Mouse (Mus musculus): ENCODE results near the gene Arhgap30. TPM values are rescaled to one million over a fixed set of nuclear protein-coding genes. Genes with fewer than 3 reads are reported as not detected.

Gene Arhgap30
- polyA plus RNA-seq, 1 experiment from 2014 or later = 2.9 TPM

GRCm38 (mm10) chr1:171358421-171358820 is 30.3 kb upstream of the Arhgap30 start:
- Histone ChIP-seq H3K4me1 (peaks cover 4% of the 10 kb centered on the region; the same call in 1 of the 2 replicates), H3K27ac (no peak overlapping the region), H3K9ac (no peak overlapping the region), H3K4me2 (no peak overlapping the region), H3K36me3 (peaks cover 16% of the 10 kb centered on the region), H3K27me3 (replicated peaks) (no peaks in the 10 kb centered on the region), H3K9me3 (no peaks in the 10 kb centered on the region), H3K4me3 (replicated peaks) (no peak overlapping the region)
- ATAC-seq (ENCODE audit: insufficient read depth, low FRiP score, low read depth) = no peak
- WGBS = 69% methylated on average over 4 of the region's 4 CpGs

GRCm38 (mm10) chr1:171360253-171360652 is 28.5 kb upstream of the Arhgap30 start:
- peaks cover 16% of the 10 kb centered on the region for H3K36me3 ChIP-seq
- H3K9ac ChIP-seq = peak overlapping the region; percentile 10; the same call in 1 of the 2 replicates
- H3K4me3 ChIP-seq (replicated peaks) = peak overlapping the region; percentile 51
- peak overlapping the region; percentile 75 for H3K4me2 ChIP-seq
- no peak overlapping the region; the same call in 1 of the 2 replicates for H3K27ac ChIP-seq
- H3K9me3 ChIP-seq = no peaks in the 10 kb centered on the region
- WGBS = 4% methylated on average over 26 of the region's 26 CpGs
- peaks cover 4% of the 10 kb centered on the region; the same call in 1 of the 2 replicates for H3K4me1 ChIP-seq
- H3K27me3 ChIP-seq (replicated peaks) = no peaks in the 10 kb centered on the region
- ATAC-seq (ENCODE audit: insufficient read depth, low FRiP score, low read depth) = peak; percentile 28; the same call in 1 of the 2 replicates

GRCm38 (mm10) chr1:171360656-171361055 is 28.1 kb upstream of the Arhgap30 start, which contains the start of gene Klhdc9:
Gene Klhdc9 (minus strand): TSS chr1:171360798.
- H3K4me2 ChIP-seq = peak within 1 kb of the TSS; percentile 75
- H3K4me1 ChIP-seq = peaks cover 4% of the 10 kb centered on the region; the same call in 1 of the 2 replicates
- ATAC-seq (ENCODE audit: insufficient read depth, low FRiP score, low read depth) = peak; percentile 86
- H3K36me3 ChIP-seq = peaks cover 16% of the 10 kb centered on the region
- WGBS = 1% methylated on average over 21 of the region's 21 CpGs
- H3K4me3 ChIP-seq (replicated peaks) = peak within 1 kb of the TSS; percentile 51
- peak within 1 kb of the TSS; percentile 52 for H3K27ac ChIP-seq
- no peaks in the 10 kb centered on the region for H3K27me3 ChIP-seq (replicated peaks)
- no peaks in the 10 kb centered on the region for H3K9me3 ChIP-seq
- H3K9ac ChIP-seq = peak within 1 kb of the TSS; percentile 10; the same call in 1 of the 2 replicates

- ATAC-seq (ENCODE audit: insufficient read depth, low FRiP score, low read depth) = peak; percentile 40; the same call in 1 of the 2 replicates
- peak overlapping the region; percentile 52; the same call in 1 of the 2 replicates for H3K27ac ChIP-seq
- peak overlapping the region; percentile 10; the same call in 1 of the 2 replicates for H3K9ac ChIP-seq
- H3K4me2 ChIP-seq = peak overlapping the region; percentile 75
- H3K4me1 ChIP-seq = peaks cover 4% of the 10 kb centered on the region; the same call in 1 of the 2 replicates
- peak overlapping the region; percentile 51 for H3K4me3 ChIP-seq (replicated peaks)
- no peaks in the 10 kb centered on the region for H3K27me3 ChIP-seq (replicated peaks)
- peaks cover 15% of the 10 kb centered on the region for H3K36me3 ChIP-seq
- 29% methylated on average over 16 of the region's 16 CpGs for WGBS
- H3K9me3 ChIP-seq = no peaks in the 10 kb centered on the region
Observed at GRCm38 (mm10) chr1:171361106-171362103, 27.3 kb upstream of the Arhgap30 start.

DNA sequence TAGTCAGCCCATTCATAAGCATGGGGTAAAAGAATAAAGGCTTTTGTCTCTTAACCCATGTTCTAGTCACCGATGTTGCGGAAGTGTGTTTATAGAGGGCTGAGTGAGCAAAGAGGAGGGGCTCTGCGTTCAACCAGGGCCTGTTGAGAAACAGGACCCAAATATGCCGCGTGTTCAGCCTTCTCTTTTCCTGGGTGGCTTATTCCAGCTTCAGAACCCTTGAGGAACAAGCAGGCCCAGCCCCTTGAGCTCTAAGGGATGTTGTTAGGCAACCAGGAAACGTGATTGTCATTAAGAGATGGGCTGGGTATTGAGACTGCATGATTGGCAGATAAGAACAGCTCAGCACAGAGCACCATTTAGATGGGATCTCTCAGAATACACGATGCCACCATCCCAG is 22.8 kb upstream of the Arhgap30 start:
- H3K9me3 ChIP-seq = no peaks in the 10 kb centered on the region
- no peaks in the 10 kb centered on the region for H3K27me3 ChIP-seq (replicated peaks)
- no peaks in the 10 kb centered on the region for H3K36me3 ChIP-seq
- no peak overlapping the region for H3K9ac ChIP-seq
- peaks cover 4% of the 10 kb centered on the region; the same call in 1 of the 2 replicates for H3K4me1 ChIP-seq
- no peak overlapping the region for H3K4me3 ChIP-seq (replicated peaks)
- H3K27ac ChIP-seq = no peak overlapping the region; the same call in 1 of the 2 replicates
- 52% methylated on average over 7 of the region's 7 CpGs for WGBS
- ATAC-seq (ENCODE audit: insufficient read depth, low FRiP score, low read depth) = no peak
- H3K4me2 ChIP-seq = no peak overlapping the region

DNA sequence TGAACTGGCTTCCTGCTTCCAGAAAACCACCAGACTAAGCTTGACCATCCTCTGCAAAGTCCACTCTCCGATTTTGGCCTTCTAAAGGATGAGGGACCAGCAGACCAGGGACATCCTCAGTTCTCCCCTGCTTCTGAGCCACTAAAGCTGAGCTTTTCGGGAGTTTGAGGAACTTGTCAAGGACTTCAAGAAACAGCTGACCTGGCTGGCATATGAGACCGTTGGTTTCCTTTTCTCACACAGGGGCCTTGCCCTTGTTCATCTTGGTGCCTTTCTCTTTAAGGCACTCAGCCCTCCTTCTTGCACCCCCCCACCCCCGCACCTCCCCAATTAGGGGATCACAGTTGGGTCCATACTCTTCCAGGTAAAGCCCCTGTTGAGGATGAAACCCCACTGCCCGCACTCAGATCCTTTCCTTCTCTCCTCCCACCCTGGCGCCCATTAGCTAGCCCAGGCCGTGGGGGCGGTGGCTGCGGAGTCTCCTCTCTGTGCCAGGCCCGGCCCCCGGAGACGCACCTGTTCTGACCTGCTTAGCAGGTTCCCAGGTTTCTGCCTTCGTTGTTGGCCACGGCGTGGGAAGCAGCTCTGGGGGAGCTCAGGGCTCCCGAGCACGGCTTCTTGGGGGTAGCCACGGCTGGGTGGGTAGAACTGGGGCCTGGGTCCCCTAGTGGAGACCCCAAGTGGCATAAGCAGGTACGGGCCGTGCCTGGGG is 18.8 kb upstream of the Arhgap30 start, which contains the start of gene Nectin4:
Gene Nectin4 (plus strand): TSS at position 255 of the 712 bp plus-strand sequence.
- no peaks in the 10 kb centered on the region for H3K36me3 ChIP-seq
- no peaks in the 10 kb centered on the region for H3K27me3 ChIP-seq (replicated peaks)
- peak; percentile 78 for ATAC-seq (ENCODE audit: insufficient read depth, low FRiP score, low read depth)
- H3K9ac ChIP-seq = 0 out of 2 replicates have a peak within 1 kb of the TSS, but pooled peaks have one; percentile 17
- H3K4me2 ChIP-seq = peak within 1 kb of the TSS; percentile 45
- peak within 1 kb of the TSS; percentile 75 for H3K27ac ChIP-seq
- peaks cover 8% of the 10 kb centered on the region for H3K4me1 ChIP-seq
- peak within 1 kb of the TSS; percentile 35 for H3K4me3 ChIP-seq (replicated peaks)
- 35% methylated on average over 20 of the region's 20 CpGs for WGBS
- H3K9me3 ChIP-seq = no peaks in the 10 kb centered on the region

- H3K4me2 ChIP-seq = peak overlapping the region; percentile 17; the same call in 1 of the 2 replicates
- no peak for ATAC-seq (ENCODE audit: insufficient read depth, low FRiP score, low read depth)
- no peak overlapping the region for H3K9ac ChIP-seq
- H3K27me3 ChIP-seq (replicated peaks) = no peaks in the 10 kb centered on the region
- 71% methylated on average over 3 of the region's 3 CpGs for WGBS
- peaks cover 14% of the 10 kb centered on the region for H3K4me1 ChIP-seq
- H3K27ac ChIP-seq = no peak overlapping the region
- H3K4me3 ChIP-seq (replicated peaks) = no peak overlapping the region; the same call in 1 of the 2 replicates
- H3K36me3 ChIP-seq = no peaks in the 10 kb centered on the region
- no peaks in the 10 kb centered on the region for H3K9me3 ChIP-seq
Observed at GRCm38 (mm10) chr1:171372880-171373279, 15.9 kb upstream of the Arhgap30 start.

DNA sequence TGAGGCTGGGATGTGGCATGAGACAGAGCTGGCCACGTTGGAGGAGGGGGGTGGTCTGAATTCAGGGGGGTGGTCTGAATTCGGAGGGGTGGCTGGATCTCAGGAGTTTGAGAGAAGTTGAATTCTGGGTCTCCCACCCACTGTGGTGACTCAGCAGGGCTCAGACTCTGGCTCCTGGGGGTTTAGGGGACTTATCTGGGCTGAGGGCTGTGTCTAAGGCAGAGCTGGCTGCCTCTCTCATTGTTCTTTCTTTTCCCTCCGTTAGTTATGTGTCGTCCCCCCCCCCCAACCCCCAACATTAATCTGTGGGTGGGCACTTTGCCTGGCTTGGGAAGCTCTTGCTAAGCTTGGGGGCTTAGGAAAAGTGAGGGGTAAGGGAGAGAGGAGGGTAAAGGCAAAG is 14.8 kb upstream of the Arhgap30 start:
- Histone ChIP-seq H3K27me3 (replicated peaks) (no peaks in the 10 kb centered on the region), H3K4me1 (peaks cover 14% of the 10 kb centered on the region), H3K4me3 (replicated peaks) (no peak overlapping the region), H3K9ac (no peak overlapping the region), H3K4me2 (peak overlapping the region; percentile 21), H3K27ac (peak overlapping the region; percentile 55; the same call in 1 of the 2 replicates), H3K36me3 (no peaks in the 10 kb centered on the region), H3K9me3 (no peaks in the 10 kb centered on the region)
- no peak for ATAC-seq (ENCODE audit: insufficient read depth, low FRiP score, low read depth)
- WGBS = 13% methylated on average over 2 of the region's 4 CpGs

DNA sequence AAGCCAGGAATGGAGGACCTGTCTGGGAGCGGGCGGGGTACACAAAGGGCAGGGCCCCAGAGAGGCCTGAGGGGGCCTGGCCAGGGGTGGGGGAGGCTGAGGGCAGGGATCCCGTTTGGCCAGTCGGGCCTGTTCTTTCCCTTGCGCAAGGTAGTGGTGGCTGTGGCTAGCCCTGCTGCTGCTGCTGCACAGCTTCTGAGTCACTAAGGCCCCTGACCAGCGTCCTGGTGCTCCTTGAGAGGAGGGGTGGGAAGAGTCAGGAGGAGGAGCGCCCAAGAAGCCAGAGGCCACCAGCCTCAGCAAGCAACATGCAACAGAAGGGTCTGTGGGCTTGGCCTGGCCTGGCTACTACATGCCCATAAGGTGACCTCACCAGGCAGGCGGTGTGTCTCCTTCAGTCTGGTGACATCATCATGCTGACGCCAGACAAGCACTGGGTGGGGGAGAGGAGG is 13.1 kb upstream of the Arhgap30 start:
- Histone ChIP-seq H3K9ac (no peak overlapping the region), H3K4me3 (replicated peaks) (no peak overlapping the region)
- ATAC-seq (ENCODE audit: insufficient read depth, low FRiP score, low read depth) = peak; percentile 86

DNA sequence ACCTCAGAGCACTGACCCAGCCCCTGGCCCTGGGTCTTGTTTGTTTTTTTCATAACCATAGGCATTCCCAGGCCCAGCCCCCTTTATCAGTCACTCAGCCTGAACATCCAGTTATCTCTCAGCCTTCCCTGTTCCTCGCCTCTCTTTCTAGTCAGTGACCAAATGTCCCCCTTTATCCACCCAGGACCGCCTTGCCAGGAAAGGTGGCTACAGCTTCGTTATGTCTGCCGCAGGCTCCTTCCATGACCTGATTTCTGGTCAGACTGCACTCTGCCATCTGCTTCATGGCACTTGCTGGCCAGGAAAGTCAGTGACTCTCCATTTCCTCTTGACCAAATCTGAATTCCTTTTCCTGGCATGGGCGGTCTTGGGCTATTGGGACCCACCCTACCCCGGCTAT is 10.5 kb upstream of the Arhgap30 start:
- no peak overlapping the region for H3K27ac ChIP-seq
- H3K9ac ChIP-seq = no peak overlapping the region
- H3K4me2 ChIP-seq = no peak overlapping the region
- H3K4me3 ChIP-seq (replicated peaks) = no peak overlapping the region
- no peaks in the 10 kb centered on the region for H3K27me3 ChIP-seq (replicated peaks)
- no peak for ATAC-seq (ENCODE audit: insufficient read depth, low FRiP score, low read depth)
- H3K4me1 ChIP-seq = peaks cover 25% of the 10 kb centered on the region
- 75% methylated on average over 6 of the region's 6 CpGs for WGBS
- H3K9me3 ChIP-seq = no peaks in the 10 kb centered on the region
- H3K36me3 ChIP-seq = no peaks in the 10 kb centered on the region

More for the DNA sequence above, 13.1 kb upstream of the Arhgap30 start:
- Histone ChIP-seq H3K36me3 (no peaks in the 10 kb centered on the region), H3K27me3 (replicated peaks) (no peaks in the 10 kb centered on the region), H3K9me3 (no peaks in the 10 kb centered on the region), H3K4me2 (peak overlapping the region; percentile 4; the same call in 1 of the 2 replicates), H3K4me1 (peaks cover 25% of the 10 kb centered on the region), H3K27ac (peak overlapping the region; percentile 63)
- WGBS = 47% methylated on average over 9 of the region's 9 CpGs

DNA sequence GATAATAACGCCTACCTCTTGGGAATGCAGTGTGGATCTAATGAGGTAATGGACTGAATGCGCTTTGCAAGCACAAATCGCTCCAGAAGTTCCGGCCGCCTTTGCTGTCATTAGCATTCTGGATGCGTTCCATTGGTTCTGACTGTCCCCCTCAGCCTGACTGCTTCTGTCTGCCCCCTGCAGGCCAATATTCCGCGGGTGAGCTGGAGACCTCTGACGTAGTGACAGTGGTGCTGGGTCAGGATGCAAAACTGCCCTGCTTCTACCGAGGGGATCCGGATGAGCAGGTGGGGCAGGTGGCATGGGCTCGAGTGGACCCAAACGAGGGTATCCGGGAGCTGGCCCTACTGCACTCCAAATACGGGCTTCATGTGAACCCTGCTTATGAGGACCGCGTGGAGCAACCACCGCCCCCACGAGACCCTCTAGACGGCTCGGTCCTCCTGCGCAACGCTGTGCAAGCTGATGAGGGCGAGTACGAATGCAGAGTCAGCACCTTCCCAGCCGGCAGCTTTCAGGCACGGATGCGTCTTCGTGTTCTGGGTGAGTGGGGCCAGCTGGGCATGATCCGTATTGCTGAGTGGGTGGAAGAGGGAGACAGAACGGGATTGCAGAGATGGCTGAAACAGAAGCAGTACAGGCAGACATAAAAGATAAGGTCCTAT is 8.7 kb upstream of the Arhgap30 start:
- Histone ChIP-seq H3K9me3 (no peaks in the 10 kb centered on the region), H3K36me3 (no peaks in the 10 kb centered on the region), H3K4me2 (peak overlapping the region; percentile 57), H3K4me1 (peaks cover 17% of the 10 kb centered on the region), H3K9ac (no peak overlapping the region), H3K27ac (peak overlapping the region; percentile 44; the same call in 1 of the 2 replicates), H3K27me3 (replicated peaks) (no peaks in the 10 kb centered on the region), H3K4me3 (replicated peaks) (peak overlapping the region; percentile 25)
- WGBS = 7% methylated on average over 31 of the region's 31 CpGs
- 0 out of 2 replicates have a peak, but pooled peaks have one; percentile 9 for ATAC-seq (ENCODE audit: insufficient read depth, low FRiP score, low read depth)
